Mouse (Mus musculus) brain, embryonic 14.5 days (tissue): ENCODE data around the gene Klhdc7b.

Experiments used
- CTCF ChIP-seq: fragments of 200-500 bp; IDR thresholded peaks from 2 replicates; pipeline ENCODE4 v1.5.1; 2012; ENCODE audit warnings: inconsistent platforms, mild to moderate bottlenecking, moderate library complexity, borderline replicate concordance; ENCODE audit not compliant: insufficient read depth, insufficient read length; ENCODE audit errors: extremely low read depth
- POLR2A ChIP-seq: fragments of 200-500 bp; IDR thresholded peaks from 2 replicates; pipeline ENCODE4 v1.6.1; 2012; ENCODE audit warnings: mild to moderate bottlenecking, inconsistent platforms, borderline replicate concordance; ENCODE audit not compliant: poor library complexity, insufficient read depth, insufficient read length, severe bottlenecking; ENCODE audit errors: extremely low read depth

DNA sequence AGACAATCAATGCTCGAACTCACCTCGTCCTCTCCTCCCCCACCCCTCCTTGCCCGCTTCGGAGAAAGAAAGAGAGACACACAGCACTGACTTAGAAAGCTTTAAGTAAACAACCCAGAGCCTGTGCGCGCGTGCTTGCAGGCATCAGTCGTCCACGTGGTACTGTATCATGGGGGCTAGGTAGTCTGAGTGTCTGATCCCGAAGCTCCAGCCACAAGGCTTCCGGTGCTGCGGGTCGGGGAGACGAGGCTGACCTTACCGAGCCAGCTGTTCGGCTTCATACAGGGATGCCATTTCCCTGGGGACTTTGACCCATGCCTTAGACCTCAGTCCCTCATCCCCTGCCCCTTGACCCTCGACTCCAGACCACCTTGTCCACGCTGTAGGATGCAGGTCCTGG lies 7.4 kb upstream of the Klhdc7b start:
- TF ChIP-seq POLR2A (no peak), CTCF (no peak)
